Mouse (Mus musculus): ENCODE results near the gene Hyal3.
A peak's percentile ranks its signal among the peaks of the same experiment; 100 is the strongest.

DNA sequence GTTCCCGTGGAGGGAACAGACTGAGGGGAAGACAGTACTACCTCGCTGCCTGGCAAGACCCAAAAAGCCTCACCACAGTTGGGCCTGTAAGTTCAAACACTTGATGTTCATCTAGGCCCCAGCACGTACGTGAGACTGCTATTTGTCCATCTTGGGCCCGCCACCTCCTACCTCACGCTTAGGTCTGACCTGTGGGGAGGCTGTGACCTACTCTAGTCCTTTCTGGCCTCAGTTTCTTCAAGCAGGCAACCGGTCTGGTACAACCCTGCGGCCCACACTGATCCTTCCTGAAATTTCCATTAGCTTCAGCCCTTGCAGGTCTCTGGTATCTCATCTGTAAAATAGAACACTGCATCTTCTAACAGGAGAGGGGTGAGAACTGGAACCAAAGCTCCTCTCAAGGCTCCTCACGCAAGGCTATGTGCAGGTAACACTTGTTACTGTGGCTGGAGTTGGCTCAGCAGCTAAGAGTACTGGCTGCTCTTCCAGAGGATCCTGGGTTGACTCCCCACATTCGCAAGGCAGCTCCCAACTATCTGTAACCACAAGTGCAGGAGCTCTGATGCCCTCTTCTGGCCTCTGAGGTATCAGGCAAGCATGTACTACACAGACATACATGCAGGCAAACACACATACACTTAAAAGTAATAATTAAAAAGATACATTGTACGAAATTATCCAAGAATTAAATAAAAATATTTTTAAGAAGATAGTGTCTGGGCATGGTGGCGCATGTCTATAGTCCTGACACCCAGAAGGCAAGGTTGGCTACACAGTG lies 44.9 kb downstream of the Hyal3 start:
- TF ChIP-seq CTCF (conservative IDR thresholded peaks at IDR 0.05; ENCODE audit: insufficient read depth, insufficient read length, low read depth, low read length) (peak; percentile 40), POLR2A (IDR thresholded peaks at IDR 0.05; ENCODE audit: low read depth, low read length) (no peak)

Data from kidney, adult 2 months (tissue).